Mouse (Mus musculus): ENCODE measurements at regions not wholly inside any gene's neighbourhood (a gene's known extent, or its start where the extent isn't known, plus 50 kb on each side); places are given as distances from the start of the nearest gene placed in this dataset.

DNA sequence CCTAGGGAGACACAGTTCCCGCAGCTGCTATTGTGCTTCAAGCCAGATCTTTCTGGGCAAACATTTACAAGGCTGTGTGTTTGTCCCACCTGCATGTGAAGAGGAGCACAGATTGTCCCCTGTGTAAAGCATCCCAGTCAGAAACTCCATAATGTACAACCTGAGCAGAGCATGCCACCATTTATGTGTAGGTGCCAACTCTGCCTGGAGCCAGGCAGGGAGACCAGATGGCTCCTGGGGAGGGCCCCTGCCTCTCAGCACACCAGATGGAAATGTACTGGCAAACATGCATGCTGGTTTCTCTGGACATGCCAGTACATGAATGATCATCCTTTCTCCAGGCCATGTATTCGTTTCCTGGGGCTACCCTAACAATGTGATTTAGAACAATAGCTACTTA is 98.6 kb upstream of the Foxp3 start:
- DNase-seq (ENCODE audit: low read depth, low spot score): peak; percentile 80

DNA sequence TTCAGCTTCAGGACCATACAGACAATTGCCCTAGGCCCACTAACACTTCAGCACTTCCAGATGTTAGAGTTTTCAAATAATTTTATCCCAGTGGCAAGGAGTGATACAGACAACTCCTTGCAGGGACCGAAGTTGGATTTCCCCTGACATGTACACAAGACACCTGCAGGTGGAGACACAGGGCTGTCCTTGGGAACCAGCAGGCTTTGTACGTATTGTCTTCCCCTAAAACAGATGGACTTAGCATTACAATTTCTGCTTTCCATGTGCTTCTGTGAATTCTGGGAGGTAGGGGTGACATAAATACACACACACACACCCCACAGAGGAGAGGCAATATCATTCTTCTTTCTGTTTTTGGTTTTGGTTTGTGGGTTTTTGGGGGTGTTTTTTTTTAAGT is 98.2 kb upstream of the Usp27x start:
- DNase-seq (ENCODE audit: low read depth, low spot score): peak; percentile 86

DNA sequence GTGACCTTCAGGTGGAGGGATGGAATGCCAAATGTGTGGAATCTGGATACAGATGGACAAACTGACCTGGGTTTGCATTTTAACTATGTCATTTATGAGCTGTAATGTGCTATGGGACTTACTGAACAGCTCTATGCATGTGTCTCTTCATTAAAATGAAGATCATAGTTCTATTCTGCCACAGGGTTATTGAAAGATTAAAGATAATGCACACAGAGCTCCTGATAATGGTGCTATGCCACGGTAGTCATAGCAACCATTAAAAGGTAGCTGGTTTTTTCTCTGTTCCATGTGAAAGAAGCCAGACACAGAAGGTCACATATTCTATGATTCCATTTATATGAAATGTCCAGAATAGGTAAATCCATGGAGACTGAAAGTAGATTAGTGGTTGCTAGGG is 94.2 kb upstream of the Usp27x start:
- DNase-seq (ENCODE audit: low read depth, low spot score): no peak

DNA sequence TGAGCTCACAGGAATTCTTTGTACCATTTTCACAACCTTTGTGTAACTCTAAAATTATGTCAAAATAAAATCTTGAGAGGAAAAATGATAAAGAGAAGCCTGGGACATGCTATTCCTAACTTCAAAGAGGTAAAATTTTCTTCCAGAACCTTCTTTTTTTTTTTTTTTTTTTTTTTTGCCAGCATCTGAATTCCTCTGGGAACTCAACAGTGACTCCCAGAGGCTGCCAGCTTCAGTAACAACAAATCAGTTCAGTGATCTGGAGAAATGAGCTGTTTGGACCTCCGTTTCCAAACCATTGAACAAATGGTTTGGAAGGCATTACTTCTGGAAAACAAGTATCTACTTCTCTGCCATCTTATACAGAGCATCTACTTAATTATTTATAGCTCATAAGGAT is 92.4 kb upstream of the Usp27x start:
- no peak for DNase-seq (ENCODE audit: low read depth, low spot score)

DNA sequence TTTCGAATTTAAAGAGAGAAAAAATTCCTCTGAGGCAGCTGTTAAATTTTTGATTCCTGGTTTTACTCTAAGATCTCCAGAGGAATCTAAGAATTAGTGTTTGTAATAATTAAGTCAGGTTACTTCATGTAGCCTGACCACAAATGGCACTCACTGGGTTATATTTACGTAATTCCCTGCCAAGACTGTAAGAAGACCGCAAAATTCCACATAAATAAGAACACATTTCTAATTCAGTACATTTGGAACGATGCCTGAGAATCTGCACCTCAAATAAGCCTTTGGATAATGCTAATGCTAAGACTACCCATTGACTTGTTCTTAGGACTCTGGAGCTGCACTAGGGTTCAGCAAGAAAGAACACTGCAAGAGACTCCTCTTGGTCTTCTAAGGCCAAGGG is 81.2 kb upstream of the Usp27x start:
- no peak for DNase-seq (ENCODE audit: low read depth, low spot score)

DNA sequence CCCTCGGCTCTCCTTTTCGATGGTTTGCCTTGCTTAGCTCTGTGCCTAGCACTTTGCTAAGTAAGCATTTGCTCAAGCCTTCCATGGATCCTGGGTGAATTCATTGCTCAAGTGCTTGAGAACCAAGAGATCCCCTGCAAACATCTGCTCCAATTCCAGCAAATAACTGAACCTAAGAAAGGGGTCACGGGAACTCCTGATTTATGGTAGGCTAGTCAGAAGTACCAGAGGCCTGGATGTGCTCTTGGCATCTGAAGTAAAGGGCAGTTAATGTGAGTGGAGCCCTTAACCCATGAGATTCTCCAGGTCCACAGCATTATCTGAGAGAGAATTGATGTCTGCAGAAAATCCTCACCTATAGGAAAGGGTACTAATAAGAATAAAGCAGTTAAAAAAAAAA is 69.4 kb upstream of the Usp27x start:
- DNase-seq (ENCODE audit: low read depth, low spot score): no peak

DNA sequence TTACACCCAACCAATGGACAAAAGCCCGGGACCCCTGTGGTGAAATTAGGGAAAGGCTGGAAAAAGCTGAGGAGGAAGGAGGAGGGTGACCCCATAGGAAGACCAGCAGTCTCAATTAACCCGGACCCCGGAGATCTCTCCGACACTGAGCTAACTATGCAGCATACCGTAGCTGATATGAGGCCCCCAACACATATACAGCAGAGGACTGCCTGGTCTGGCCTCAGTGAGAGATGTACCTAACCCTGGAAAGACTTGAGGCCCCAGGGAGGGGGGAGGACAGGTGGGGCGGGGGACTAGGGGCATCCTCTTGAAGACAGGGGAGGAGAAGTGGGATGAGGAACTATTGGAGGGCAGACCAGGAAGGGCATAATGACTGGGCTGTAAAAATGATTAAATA is 69.0 kb upstream of the Usp27x start:
- DNase-seq (ENCODE audit: low read depth, low spot score): no peak

DNA sequence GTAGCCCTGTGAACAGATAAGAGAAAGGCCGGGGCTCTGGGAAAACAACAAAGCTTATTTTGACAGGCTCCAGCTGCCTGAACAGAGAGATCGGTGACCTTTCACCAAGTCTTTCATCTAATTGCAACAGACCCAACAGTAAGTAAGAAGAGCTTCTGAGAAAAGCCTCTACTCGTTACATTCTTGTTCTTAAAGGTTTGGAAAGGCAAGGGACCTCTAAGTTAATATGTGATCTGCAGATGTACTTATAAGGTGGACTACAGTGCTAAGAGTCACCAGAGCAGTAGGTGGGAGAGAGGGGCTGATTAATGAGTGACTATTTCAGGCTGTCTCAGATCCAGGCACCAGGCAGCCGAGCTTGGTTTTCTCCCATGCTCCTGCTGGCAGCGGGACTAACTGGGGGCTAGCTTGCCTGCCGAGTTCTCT is 68.4 kb upstream of the Usp27x start:
- DNase-seq (ENCODE audit: low read depth, low spot score): no peak

DNA sequence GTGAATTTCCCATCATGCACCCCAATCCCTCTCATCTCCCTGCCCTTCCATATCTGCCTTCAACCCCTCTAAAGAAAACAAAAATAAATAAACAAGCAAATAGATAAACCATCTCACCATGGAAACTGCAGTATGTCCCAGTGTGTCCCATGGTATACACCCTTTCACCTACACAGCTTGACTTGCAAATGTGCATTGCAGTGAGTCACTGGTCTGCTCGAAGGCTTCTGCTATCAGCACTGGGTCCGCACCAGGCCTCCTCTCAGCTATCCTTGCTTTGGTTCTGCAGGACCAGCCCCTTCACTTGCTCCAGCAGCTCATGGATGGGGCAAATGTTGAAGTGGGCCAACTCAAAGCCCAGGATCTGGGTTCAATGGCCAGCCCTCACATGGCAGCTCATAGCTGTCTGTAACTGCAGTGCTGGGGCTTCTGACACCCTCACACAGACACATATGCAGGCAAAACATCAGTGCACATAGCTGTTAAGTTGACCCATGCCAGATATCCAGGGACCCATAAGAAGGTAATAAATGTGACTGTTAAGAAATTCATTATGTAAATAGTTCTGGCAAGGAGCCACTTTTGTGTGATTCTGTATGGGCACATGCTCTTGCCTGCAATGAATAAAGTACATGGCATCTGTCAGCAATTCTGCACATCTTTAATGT is 59.9 kb upstream of the Usp27x start:
- DNase-seq (ENCODE audit: low read depth, low spot score): no peak

DNA sequence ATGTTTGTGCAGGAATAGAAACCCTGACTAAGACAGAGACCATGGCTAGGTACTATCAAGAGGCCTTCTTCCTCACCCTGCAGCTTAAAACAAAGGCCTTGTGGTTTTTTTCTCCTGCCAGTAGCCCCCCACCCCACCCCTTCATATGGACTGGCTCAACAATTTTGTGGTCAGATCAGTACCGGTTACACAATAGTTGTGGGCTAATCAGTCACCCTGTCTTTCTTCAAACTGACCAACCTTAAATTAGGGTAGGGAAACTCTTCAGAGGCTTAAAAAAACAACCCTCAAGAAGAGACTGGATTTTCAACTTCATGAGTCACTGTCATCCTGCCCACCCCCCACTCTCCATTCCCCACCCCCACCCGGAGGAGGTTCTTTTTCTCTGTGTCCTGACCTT is 58.6 kb upstream of the Usp27x start:
- DNase-seq (ENCODE audit: low read depth, low spot score): no peak

DNA sequence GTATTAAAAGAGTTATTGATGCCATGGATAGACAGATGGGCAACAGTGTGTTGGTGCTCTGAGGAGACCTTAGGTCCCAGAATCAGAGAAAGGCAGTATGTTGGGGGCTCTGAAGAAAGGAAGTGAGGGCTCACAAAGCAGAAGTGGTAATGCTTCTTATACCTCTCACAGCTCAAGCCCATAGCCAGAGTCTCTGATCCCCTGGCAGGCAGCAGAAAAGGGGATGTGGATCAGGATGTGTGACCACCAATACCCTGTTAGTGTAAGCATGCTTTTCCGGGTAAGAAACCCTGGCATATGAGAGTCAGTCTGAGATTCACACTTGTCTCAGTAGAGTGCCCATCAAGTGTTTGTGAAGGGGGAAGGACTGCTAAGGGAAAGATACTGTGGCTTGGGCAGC is 54.8 kb upstream of the Usp27x start:
- DNase-seq (ENCODE audit: low read depth, low spot score): no peak

DNA sequence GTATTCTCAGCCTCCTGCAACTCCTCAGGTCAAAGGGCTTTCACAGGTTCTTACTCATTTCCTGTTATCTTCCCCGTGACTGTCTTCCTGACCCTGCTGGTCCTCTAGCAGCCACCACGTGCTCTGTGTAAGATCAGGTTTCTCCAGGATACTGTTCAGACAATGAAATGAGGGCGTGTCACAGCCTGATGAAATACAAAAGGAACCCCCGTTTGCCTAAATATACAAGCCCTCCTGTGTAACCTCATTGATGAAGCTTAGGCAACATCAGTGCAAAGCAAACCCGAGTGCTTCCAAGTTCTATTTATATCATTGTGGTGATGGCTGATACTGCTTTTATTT is 53.9 kb upstream of the Usp27x start:
- DNase-seq (ENCODE audit: low read depth, low spot score): no peak

DNA sequence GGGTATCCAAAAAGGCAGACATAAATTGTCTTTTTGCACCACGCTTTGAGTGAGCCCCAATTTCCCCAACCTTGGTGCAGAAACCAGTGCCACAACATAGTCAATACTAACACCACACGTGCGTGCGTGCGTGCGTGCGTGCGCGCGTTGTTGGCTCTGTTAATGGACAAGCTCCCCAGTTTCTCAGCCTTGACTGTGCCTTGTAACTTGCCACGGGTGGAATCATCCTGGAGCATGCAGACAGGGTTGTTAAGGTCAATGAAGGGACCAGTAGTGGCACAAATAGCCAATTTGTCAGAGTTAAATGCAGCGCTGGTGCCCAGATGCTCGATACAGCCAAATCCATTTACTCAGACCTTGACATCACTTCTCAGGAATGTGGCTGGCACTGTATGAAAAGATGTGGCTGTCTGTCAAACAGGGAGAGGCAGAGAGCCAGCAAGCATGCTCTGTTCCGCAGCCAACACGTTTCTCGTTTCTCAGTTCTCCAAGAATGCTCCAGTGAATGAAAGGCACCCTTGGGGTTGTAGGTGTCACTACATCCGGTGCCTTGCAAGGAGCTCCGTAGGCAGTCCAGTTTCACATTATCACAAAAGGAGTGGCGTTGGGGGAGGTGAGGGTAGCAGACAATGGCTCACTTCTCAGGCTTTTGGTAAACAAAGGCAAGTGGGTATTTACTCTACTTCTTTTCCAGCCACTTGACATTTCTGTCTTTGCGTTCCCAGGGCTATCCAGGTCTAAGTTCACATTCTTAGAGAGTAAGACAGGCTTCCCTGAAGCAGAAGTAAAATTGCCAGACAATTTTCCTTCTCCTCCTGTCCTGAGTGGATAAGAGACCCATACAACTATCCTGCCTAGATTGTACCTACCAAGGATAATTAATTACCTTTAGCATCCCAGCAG is 53.2 kb upstream of the Usp27x start:
- peak; percentile 18 for DNase-seq (ENCODE audit: low read depth, low spot score)
